Mouse (Mus musculus) ES-Bruce4 (cell line): Measurements from ENCODE around the gene Zfp808.
"Not testable (repeated sequence)": the region's sequence is repeated elsewhere in the genome, so short reads cannot be mapped to it uniquely, and the experiment has no call there.

Experiments
- CTCF ChIP-seq: IDR thresholded peaks from one replicate; pipeline ENCODE4 v1.8.1; 2011; ENCODE audit warnings: low read depth, low read length
- POLR2A ChIP-seq: IDR thresholded peaks from one replicate; pipeline ENCODE4 v1.8.1; 2011; ENCODE audit warnings: low read length; ENCODE audit not compliant: insufficient read depth

DNA sequence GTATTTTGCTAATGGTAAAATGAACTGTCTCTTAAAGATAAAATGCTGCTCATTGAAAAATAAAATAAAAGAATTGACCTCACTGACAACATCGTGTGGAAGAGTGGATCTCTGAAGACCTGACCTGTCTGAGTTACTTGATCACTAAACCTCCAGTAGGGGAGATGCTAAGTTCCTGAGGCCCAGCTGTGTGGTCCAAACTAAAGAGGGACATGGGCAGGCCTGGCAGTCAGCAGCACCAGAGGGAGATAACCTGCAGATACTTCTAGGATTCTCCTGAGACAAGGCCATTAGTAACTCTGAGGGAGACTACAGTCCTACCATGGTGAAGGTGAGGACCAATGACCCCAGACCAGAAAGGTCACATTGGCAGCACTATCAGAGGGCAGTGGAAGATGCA, 27.3 kb upstream of the Zfp808 start:
- not testable (repeated sequence) for TF ChIP-seq CTCF, POLR2A
